Mouse (Mus musculus) olfactory bulb, adult 2 months (tissue): ENCODE data around the gene Zbtb8b. TPM values are rescaled to one million over a fixed set of nuclear protein-coding genes. Genes with fewer than 3 reads are reported as not detected.

ENCODE experiments used
- H3K27ac ChIP-seq: fragments of 200-500 bp; 2 replicates; pipeline ENCODE4 v1.5.1; 2012; ENCODE audit warnings: low read depth, low read length; ENCODE audit not compliant: insufficient read depth
- H3K4me1 ChIP-seq: fragments of 200-500 bp; 2 replicates; pipeline ENCODE4 v1.6.1; 2012; ENCODE audit warnings: low read length; ENCODE audit not compliant: control insufficient read depth, insufficient read depth
- H3K4me3 ChIP-seq: fragments of 200-500 bp; 2 replicates; pipeline ENCODE4 v1.5.1; 2012; ENCODE audit warnings: mild to moderate bottlenecking, low read depth, low read length, moderate library complexity; ENCODE audit not compliant: insufficient read depth
- CTCF ChIP-seq: fragments of 200-500 bp; IDR thresholded peaks from 2 replicates; pipeline ENCODE4 v1.5.1; 2012; ENCODE audit warnings: low read depth, mild to moderate bottlenecking, low read length, moderate library complexity; ENCODE audit not compliant: insufficient read depth
- POLR2A ChIP-seq: fragments of 200-500 bp; IDR thresholded peaks from 2 replicates; pipeline ENCODE4 v1.6.1; 2012; ENCODE audit warnings: mild to moderate bottlenecking, low read depth, low read length, moderate library complexity; ENCODE audit not compliant: insufficient read depth
- WGBS: fragments of 180-500 bp; shearing (Covaris S2); methylation state at CpG from one replicate; pipeline ENCODE4 v1.1.7; 2018; 5-methylcytosine and 5-hydroxymethylcytosine counted together
- polyA plus RNA-seq: library from polyadenylated mRNA; stranded (reverse); fragments of >200 nt; gene quantifications from 2 replicates; pipeline ENCODE4 v1.2.4, GENCODE M21; 2012; ENCODE audit warnings: low replicate concordance; ENCODE audit not compliant: missing spikeins, insufficient read depth, insufficient read length

Zbtb8b gene
- not detected in 2 replicates for polyA plus RNA-seq

- H3K27ac ChIP-seq = no peak within 1 kb of the TSS
- H3K4me3 ChIP-seq = peak within 1 kb of the TSS; percentile 56
- TF ChIP-seq POLR2A (no peak), CTCF (no peak)
- peaks cover 8% of the 10 kb centered on the region for H3K4me1 ChIP-seq
- 4% methylated on average over 33 of the region's 33 CpGs for WGBS
Observed at GRCm38 (mm10) chr4:129440340-129441063, at the start of gene Zbtb8b. Gene Zbtb8b (minus strand): TSS chr4:129440853.

GRCm38 (mm10) chr4:129481090-129481489, 40.4 kb upstream of the Zbtb8b start:
- H3K27ac ChIP-seq = no peak overlapping the region
- no peak for TF ChIP-seq POLR2A
- TF ChIP-seq CTCF = no peak
- H3K4me3 ChIP-seq = no peak overlapping the region
- H3K4me1 ChIP-seq = no peaks in the 10 kb centered on the region; the same call in 1 of the 2 replicates
- WGBS = 88% methylated on average over 1 of the region's 1 CpGs

- Histone ChIP-seq H3K4me1 (no peaks in the 10 kb centered on the region; the same call in 1 of the 2 replicates), H3K4me3 (no peak overlapping the region), H3K27ac (no peak overlapping the region)
- 90% methylated on average over 3 of the region's 3 CpGs for WGBS
- no peak for TF ChIP-seq CTCF
- TF ChIP-seq POLR2A = no peak
Observed at GRCm38 (mm10) chr4:129479863-129480262, 39.2 kb upstream of the Zbtb8b start.

GRCm38 (mm10) chr4:129476047-129476446, 35.4 kb upstream of the Zbtb8b start:
- no peak overlapping the region for H3K27ac ChIP-seq
- WGBS = 92% methylated on average over 11 of the region's 11 CpGs
- no peaks in the 10 kb centered on the region; the same call in 1 of the 2 replicates for H3K4me1 ChIP-seq
- H3K4me3 ChIP-seq = no peak overlapping the region
- TF ChIP-seq POLR2A (no peak), CTCF (no peak)

GRCm38 (mm10) chr4:129464286-129464815, 23.7 kb upstream of the Zbtb8b start:
- H3K4me3 ChIP-seq = no peak overlapping the region
- no peak for TF ChIP-seq POLR2A
- no peak for TF ChIP-seq CTCF
- peaks cover 8% of the 10 kb centered on the region for H3K4me1 ChIP-seq
- 76% methylated on average over 4 of the region's 4 CpGs for WGBS
- H3K27ac ChIP-seq = no peak overlapping the region

- Histone ChIP-seq H3K4me3 (no peak overlapping the region), H3K27ac (no peak overlapping the region)
- WGBS = 81% methylated on average over 24 of the region's 24 CpGs
Observed at GRCm38 (mm10) chr4:129463097-129464059, 22.7 kb upstream of the Zbtb8b start.

GRCm38 (mm10) chr4:129462118-129462517, 21.5 kb upstream of the Zbtb8b start:
- Histone ChIP-seq H3K4me1 (peaks cover 8% of the 10 kb centered on the region), H3K4me3 (peak overlapping the region; percentile 98), H3K27ac (no peak overlapping the region; the same call in 1 of the 2 replicates)
- TF ChIP-seq POLR2A (no peak), CTCF (no peak)
- 16% methylated on average over 3 of the region's 3 CpGs for WGBS

More at GRCm38 (mm10) chr4:129463097-129464059, 22.7 kb upstream of the Zbtb8b start:
- TF ChIP-seq CTCF (no peak), POLR2A (no peak)
- H3K4me1 ChIP-seq = peaks cover 8% of the 10 kb centered on the region

- Histone ChIP-seq H3K4me1 (peaks cover 8% of the 10 kb centered on the region), H3K27ac (peak within 1 kb of the TSS; percentile 91), H3K4me3 (peak within 1 kb of the TSS; percentile 98)
- under 1% methylated on average over 46 of the region's 46 CpGs for WGBS
- peak; percentile 36 for TF ChIP-seq POLR2A
- TF ChIP-seq CTCF = no peak
Observed at GRCm38 (mm10) chr4:129461183-129461960, 20.7 kb upstream of the Zbtb8b start, which contains the start of gene Bsdc1. Gene Bsdc1 (plus strand): TSS chr4:129461581.
